Mouse (Mus musculus) liver, embryonic 15.5 days (tissue): ENCODE data around the gene Pde5a. TPM values are rescaled to one million over a fixed set of nuclear protein-coding genes. Genes with fewer than 3 reads are reported as not detected.

Experiments used
- ATAC-seq: fragments of 200-750 bp; cut with Nextera tagmentation; 2 replicates; pipeline ENCODE4 v1.8.0; 2017; ENCODE audit warnings: moderate number of reproducible peaks, mild to moderate bottlenecking, moderate library complexity; ENCODE audit not compliant: insufficient read depth
- H3K27ac ChIP-seq: fragments of 300-500 bp; sonication (generic); replicated peaks from 2 replicates; pipeline ENCODE4 v1.5.1; 2015; ENCODE audit warnings: mild to moderate bottlenecking, inconsistent platforms
- H3K27me3 ChIP-seq: fragments of 300-500 bp; sonication (generic); 2 replicates; pipeline ENCODE4 v1.6.1; 2015; ENCODE audit warnings: mild to moderate bottlenecking, inconsistent platforms
- H3K36me3 ChIP-seq: fragments of 300-500 bp; sonication (generic); replicated peaks from 2 replicates; pipeline ENCODE4 v1.6.1; 2015; ENCODE audit warnings: moderate library complexity, mild to moderate bottlenecking, inconsistent platforms
- H3K4me1 ChIP-seq: fragments of 300-500 bp; sonication (generic); replicated peaks from 2 replicates; pipeline ENCODE4 v1.6.1; 2015; ENCODE audit warnings: inconsistent platforms
- H3K4me2 ChIP-seq: fragments of 300-500 bp; sonication (generic); 2 replicates; pipeline ENCODE4 v1.6.1; 2015; ENCODE audit warnings: moderate library complexity, mild to moderate bottlenecking, inconsistent platforms
- H3K4me3 ChIP-seq: fragments of 300-500 bp; sonication (generic); replicated peaks from 2 replicates; pipeline ENCODE4 v1.5.1; 2015; ENCODE audit warnings: mild to moderate bottlenecking, inconsistent platforms
- H3K9ac ChIP-seq: fragments of 300-500 bp; sonication (generic); 2 replicates; pipeline ENCODE4 v1.6.1; 2015; ENCODE audit warnings: moderate library complexity, mild to moderate bottlenecking, inconsistent platforms
- H3K9me3 ChIP-seq: fragments of 300-500 bp; sonication (generic); replicated peaks from 2 replicates; pipeline ENCODE4 v1.6.1; 2016; ENCODE audit warnings: inconsistent platforms
- WGBS: fragments of 180-500 bp; shearing (Covaris S2); methylation state at CpG from one replicate; pipeline ENCODE4 v1.1.7; 2015; ENCODE audit warnings: mixed read lengths; ENCODE audit not compliant: insufficient replicate concordance; 5-methylcytosine and 5-hydroxymethylcytosine counted together
- polyA plus RNA-seq: library from polyadenylated mRNA; unstranded; fragments of >200 nt; fragmentation: Nextera tagmentation; extraction: Ambion mirVana; gene quantifications from 2 replicates; pipeline ENCODE4 v1.2.1, GENCODE M21; 2015

The Pde5a gene
- polyA plus RNA-seq, 1 experiment from 2014 or later = 0.99 TPM

- 69% methylated on average over 12 of the region's 12 CpGs for WGBS
- H3K27ac ChIP-seq = no peak overlapping the region
- no peak overlapping the region for H3K4me3 ChIP-seq
- no peaks in the 10 kb centered on the region for H3K36me3 ChIP-seq
- no peaks in the 10 kb centered on the region for H3K27me3 ChIP-seq
- no peak overlapping the region for H3K9ac ChIP-seq
- H3K4me2 ChIP-seq = no peak overlapping the region
- ATAC-seq = no peak
- H3K4me1 ChIP-seq = no peaks in the 10 kb centered on the region
- H3K9me3 ChIP-seq = no peaks in the 10 kb centered on the region
These were observed 132.1 kb downstream of the Pde5a start for GRCm38 (mm10) chr3:122860573-122861498.

DNA sequence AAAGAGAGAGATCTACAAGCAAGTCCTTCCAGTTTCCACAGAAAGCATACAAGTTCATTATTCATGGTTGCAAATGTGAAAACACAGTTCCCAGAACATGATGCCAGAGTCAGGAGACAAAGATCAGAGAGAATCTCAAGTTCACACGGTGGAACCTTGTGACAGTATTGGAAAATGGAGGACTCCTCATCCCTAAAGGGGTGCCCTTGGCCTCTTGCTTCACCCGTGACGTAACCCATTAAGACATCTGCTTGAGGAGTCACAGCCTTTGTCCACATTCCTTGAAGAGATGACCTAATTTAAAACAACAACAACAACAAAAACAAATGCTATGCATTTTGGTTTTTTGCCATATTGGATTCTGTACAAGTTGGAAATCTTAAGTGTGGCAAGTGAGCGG is 136.3 kb downstream of the Pde5a start:
- no peaks in the 10 kb centered on the region for H3K9me3 ChIP-seq
- no peak overlapping the region for H3K9ac ChIP-seq
- ATAC-seq = no peak
- no peaks in the 10 kb centered on the region for H3K27me3 ChIP-seq
- no peak overlapping the region for H3K27ac ChIP-seq
- no peaks in the 10 kb centered on the region for H3K4me1 ChIP-seq
- H3K4me3 ChIP-seq = no peak overlapping the region
- no peak overlapping the region for H3K4me2 ChIP-seq
- H3K36me3 ChIP-seq = no peaks in the 10 kb centered on the region
- 69% methylated on average over 4 of the region's 4 CpGs for WGBS

DNA sequence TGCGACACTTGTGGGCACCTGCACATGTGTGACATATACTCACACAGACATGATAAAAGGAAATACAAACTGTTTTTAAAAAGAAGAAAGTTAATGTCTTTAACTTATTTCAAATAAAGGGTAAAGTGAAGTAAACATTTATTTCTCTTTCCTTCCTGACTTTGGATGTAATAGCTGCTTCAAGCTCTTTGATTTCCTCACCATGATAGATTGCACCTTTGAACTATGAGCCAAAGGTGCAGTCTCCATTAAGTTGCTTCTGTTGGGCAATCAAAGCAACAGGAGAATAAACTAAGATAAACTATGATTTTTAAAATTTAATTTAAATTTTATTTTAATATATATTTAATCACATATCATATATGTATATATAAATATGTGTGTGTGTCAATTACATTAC is 139.5 kb downstream of the Pde5a start:
- 90% methylated on average over 1 of the region's 1 CpGs for WGBS

GRCm38 (mm10) chr3:122871596-122871995 is 142.8 kb downstream of the Pde5a start:
- no peak for ATAC-seq
- WGBS = 42% methylated on average over 1 of the region's 1 CpGs
- H3K27ac ChIP-seq = no peak overlapping the region

More for the DNA sequence above, 139.5 kb downstream of the Pde5a start:
- no peak overlapping the region for H3K27ac ChIP-seq
- H3K27me3 ChIP-seq = no peaks in the 10 kb centered on the region
- ATAC-seq = no peak
- H3K4me3 ChIP-seq = no peak overlapping the region
- H3K4me1 ChIP-seq = no peaks in the 10 kb centered on the region
- no peaks in the 10 kb centered on the region for H3K36me3 ChIP-seq
- H3K4me2 ChIP-seq = no peak overlapping the region
- H3K9ac ChIP-seq = no peak overlapping the region
- H3K9me3 ChIP-seq = no peaks in the 10 kb centered on the region

DNA sequence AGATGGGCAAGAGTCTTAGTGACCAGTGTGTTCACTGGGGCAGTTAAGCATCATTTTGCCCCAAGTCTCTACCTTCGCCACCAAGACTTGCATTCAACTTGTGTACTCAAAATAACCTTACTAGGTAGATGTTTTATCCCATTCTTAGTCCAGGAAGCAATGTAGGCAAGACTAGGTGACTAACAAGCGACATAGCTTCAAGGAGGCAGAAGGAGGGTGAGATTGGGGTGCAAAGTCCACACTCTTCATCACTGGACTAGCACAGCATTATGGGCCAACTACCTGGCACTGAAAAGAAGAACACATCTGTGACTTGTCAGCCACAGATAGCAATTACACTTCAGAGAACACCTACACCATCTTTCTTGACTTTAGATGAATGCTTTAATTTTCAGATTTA is 148.1 kb downstream of the Pde5a start:
- Histone ChIP-seq H3K4me2 (no peak overlapping the region), H3K4me1 (no peaks in the 10 kb centered on the region), H3K9ac (no peak overlapping the region), H3K27me3 (no peaks in the 10 kb centered on the region), H3K36me3 (no peaks in the 10 kb centered on the region), H3K4me3 (no peak overlapping the region), H3K9me3 (no peaks in the 10 kb centered on the region), H3K27ac (no peak overlapping the region)
- 52% methylated on average over 2 of the region's 2 CpGs for WGBS
- no peak for ATAC-seq

More at GRCm38 (mm10) chr3:122871596-122871995, 142.8 kb downstream of the Pde5a start:
- no peak overlapping the region for H3K9ac ChIP-seq
- H3K9me3 ChIP-seq = no peaks in the 10 kb centered on the region
- H3K4me1 ChIP-seq = no peaks in the 10 kb centered on the region
- no peak overlapping the region for H3K4me3 ChIP-seq
- H3K36me3 ChIP-seq = no peaks in the 10 kb centered on the region
- no peak overlapping the region for H3K4me2 ChIP-seq
- H3K27me3 ChIP-seq = no peaks in the 10 kb centered on the region

DNA sequence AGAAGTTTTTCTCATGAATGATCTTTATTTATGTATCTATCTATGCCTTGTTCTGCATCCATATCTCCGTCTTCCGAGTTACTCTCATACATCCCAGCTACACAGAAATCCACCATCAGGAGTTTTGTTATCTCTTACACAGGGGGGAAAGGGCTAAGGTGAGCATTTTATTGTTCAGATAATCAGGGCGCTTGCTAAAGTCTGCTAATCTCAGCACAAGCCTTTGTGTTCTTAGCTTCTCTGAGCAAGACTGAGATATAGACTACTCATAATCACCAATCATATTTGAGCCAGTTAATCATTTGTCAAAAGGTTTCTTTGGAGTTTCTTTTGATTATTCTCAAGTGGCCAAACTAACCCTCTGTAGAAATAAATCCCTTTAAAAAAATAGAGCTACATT is 148.8 kb downstream of the Pde5a start:
- Histone ChIP-seq H3K4me2 (no peak overlapping the region), H3K9ac (no peak overlapping the region), H3K27ac (no peak overlapping the region), H3K27me3 (no peaks in the 10 kb centered on the region), H3K36me3 (no peaks in the 10 kb centered on the region), H3K9me3 (no peaks in the 10 kb centered on the region), H3K4me3 (no peak overlapping the region), H3K4me1 (no peaks in the 10 kb centered on the region)
- no peak for ATAC-seq
- WGBS = 69% methylated on average over 3 of the region's 3 CpGs

GRCm38 (mm10) chr3:122878705-122879315 is 150.1 kb downstream of the Pde5a start:
- Histone ChIP-seq H3K36me3 (no peaks in the 10 kb centered on the region), H3K4me2 (no peak overlapping the region), H3K4me1 (no peaks in the 10 kb centered on the region), H3K4me3 (no peak overlapping the region), H3K9ac (no peak overlapping the region), H3K27ac (no peak overlapping the region), H3K27me3 (no peaks in the 10 kb centered on the region), H3K9me3 (no peaks in the 10 kb centered on the region)
- ATAC-seq = no peak
- WGBS = 75% methylated on average over 8 of the region's 8 CpGs

DNA sequence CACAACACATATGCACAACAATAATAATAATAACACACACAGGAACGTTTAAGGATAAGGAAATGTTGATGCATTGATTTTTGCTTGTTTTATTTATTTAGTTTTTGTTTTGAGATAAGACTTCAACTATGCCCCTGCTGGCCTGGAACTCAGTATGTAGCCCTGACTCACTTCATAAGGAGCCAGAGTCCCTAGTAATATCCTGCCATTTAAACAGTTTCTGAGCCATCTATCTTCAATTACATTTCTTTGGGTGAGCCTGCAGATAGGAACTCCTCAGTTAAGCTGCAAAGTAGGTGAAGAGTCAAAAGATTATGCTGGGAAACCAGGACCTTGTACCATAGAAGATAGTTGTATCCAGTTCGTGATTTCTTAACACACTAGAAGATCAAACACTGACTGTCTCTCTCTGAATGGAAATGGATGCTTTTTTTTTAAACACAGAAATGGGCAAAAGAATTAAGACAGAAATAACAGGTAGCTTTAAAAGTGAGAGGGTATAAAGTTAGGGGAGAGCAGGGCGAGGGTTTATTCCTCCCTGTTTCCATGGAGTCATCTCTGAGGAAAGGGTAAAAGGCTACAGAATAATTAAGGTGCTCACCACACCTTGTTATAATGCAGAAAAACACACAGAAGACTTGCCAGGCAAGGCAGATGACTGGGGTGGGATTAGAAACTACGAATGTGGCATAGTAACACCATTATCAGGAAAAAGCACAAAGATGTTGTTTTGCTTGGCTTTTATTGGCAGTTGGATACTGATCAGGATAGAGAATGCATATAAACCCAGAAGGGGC is 159.0 kb downstream of the Pde5a start:
- no peak overlapping the region for H3K4me3 ChIP-seq
- ATAC-seq = no peak
- no peak overlapping the region for H3K4me2 ChIP-seq
- no peaks in the 10 kb centered on the region for H3K4me1 ChIP-seq
- H3K9ac ChIP-seq = no peak overlapping the region
- no peak overlapping the region for H3K27ac ChIP-seq
- no peaks in the 10 kb centered on the region for H3K36me3 ChIP-seq
- WGBS = 47% methylated on average over 4 of the region's 4 CpGs
- H3K27me3 ChIP-seq = no peaks in the 10 kb centered on the region
- no peaks in the 10 kb centered on the region for H3K9me3 ChIP-seq

DNA sequence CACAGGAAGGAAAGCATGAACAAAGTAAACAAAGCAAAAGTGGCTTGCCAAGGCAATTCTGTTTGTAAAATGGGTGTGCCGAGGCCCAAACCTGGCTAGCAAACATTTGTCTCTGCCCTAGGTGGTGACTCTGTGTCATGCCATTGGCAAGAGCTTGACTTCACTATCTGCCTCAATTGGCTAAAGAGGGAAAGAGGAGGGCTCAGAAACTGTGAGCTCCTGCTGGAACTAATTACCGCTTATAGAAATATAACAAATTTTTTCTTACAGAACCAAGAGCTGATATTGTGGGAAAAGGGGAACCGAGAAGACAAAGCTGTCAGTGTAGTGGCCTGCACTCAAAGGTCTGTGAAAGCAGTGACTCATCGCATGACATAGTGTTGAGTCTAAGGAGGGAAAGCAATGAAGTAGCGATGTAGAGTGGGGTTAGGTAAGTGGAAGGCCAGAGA is 159.6 kb downstream of the Pde5a start:
- H3K9ac ChIP-seq = no peak overlapping the region
- no peak overlapping the region for H3K4me2 ChIP-seq
- H3K4me3 ChIP-seq = no peak overlapping the region
- WGBS = 62% methylated on average over 5 of the region's 5 CpGs
- H3K27ac ChIP-seq = no peak overlapping the region
- H3K27me3 ChIP-seq = no peaks in the 10 kb centered on the region
- no peak for ATAC-seq
- H3K9me3 ChIP-seq = no peaks in the 10 kb centered on the region
- H3K4me1 ChIP-seq = no peaks in the 10 kb centered on the region
- H3K36me3 ChIP-seq = no peaks in the 10 kb centered on the region

DNA sequence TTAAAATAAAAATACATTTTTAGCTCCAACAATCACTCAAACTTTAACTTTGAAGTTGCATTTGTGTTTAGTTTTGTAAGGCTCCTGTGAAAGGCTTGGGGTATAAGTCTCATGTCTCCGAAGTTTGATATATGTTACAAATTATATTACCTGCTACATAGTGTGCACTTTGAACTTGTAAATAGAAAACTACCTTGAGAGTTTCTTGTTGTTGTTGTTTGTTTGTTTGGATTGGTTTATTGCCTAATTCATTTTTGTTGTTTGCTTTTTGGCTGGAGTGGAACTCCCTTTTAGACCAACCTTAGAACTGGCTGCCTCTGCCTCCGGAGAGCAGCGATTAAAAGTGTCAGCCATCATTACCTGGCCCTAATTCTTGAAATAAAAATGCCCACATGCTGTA is 166.0 kb downstream of the Pde5a start, which contains the start of gene Fabp2:
Gene Fabp2 (plus strand): TSS at position 301 of the 400 bp plus-strand sequence.
- no peak within 1 kb of the TSS for H3K4me2 ChIP-seq
- H3K4me1 ChIP-seq = no peaks in the 10 kb centered on the region
- H3K9ac ChIP-seq = no peak within 1 kb of the TSS

More for the DNA sequence above, 166.0 kb downstream of the Pde5a start, which contains the start of gene Fabp2:
- ATAC-seq = no peak
- H3K27ac ChIP-seq = no peak within 1 kb of the TSS
- no peaks in the 10 kb centered on the region for H3K27me3 ChIP-seq
- no peaks in the 10 kb centered on the region for H3K9me3 ChIP-seq
- 66% methylated on average over 3 of the region's 3 CpGs for WGBS
- H3K36me3 ChIP-seq = no peaks in the 10 kb centered on the region
- no peak within 1 kb of the TSS for H3K4me3 ChIP-seq
